Mouse (Mus musculus): Measurements from ENCODE around the gene Hs6st3.

GRCm38 (mm10) chr14:119532889-119533546 lies 394.9 kb downstream of the Hs6st3 start:
- TF ChIP-seq CTCF (IDR thresholded peaks at IDR 0.05; ENCODE audit: low read depth) = no peak
- no peak for TF ChIP-seq EP300 (IDR thresholded peaks at IDR 0.05; ENCODE audit: low read depth)
